Mouse (Mus musculus) cerebellum, adult 8-10 months (tissue): ENCODE measurements around the gene Smc3.
A peak's percentile ranks its signal among the peaks of the same experiment; 100 is the strongest.

Experiments used
- DNase-seq: peaks from one replicate; pipeline ENCODE4 v3.0.0; 2022

Gene Smc3

DNA sequence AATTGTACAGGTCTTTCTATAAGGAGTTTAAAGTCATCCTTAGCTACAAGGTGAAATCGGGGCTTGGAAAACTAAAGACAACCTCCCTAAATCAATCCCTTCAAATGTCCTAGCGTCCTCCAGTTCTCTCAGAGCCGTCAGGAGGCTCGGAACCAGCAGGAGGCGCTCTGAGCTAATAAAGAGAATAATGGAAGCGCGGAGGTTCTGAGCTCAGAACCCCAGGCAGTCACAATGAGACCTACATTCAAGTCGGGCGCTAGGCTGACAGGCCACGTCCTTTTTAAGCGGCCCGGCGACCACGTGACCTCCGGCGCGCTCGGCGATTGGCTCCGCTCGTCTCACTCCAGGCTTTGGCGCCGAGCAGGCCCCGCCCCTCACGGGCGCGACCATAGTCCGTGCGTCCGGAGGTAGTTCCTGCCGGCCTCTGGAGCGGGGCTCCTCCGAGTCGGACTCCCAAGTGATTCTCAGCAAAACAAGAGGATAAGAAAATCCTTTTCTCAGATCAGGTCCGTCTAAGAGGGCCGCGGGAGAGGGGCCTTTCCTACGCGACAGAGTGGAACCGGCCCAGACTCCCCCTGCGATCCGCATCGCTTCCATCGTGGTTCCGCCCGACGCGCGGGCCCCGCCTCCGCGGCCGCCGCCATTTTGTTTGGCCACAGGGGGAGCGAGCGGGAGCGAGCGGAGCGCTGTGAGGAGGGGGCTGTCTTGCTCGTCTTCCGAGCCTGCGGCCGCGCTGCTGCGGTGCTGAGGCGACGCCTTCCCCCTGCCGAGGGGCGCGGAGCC lies at the start of gene Smc3:
Gene Smc3 (plus strand): TSS at position 642 of the 783 bp plus-strand sequence.
- peak; percentile 99 for DNase-seq

DNA sequence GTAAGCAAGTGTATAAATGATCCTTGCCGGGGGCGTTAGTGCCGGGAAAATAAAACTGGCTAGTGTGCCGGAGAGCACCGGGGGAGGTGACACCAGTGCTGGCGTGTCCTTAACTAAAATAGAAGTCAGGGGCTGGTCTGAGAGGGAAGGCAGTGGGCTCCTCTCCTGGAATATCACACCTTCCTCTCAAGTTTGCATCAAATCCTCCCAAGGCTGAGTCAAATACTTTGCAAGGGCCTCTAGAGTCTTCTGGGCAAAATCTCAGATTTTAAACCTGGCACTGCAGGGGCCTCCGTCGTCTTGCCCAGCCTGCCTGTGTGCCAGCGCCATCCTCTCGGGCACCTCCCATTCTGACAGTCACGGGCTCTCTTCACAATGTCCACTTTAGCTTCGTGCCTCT lies 49.2 kb upstream of the Smc3 start:
- DNase-seq, result no peak

DNA sequence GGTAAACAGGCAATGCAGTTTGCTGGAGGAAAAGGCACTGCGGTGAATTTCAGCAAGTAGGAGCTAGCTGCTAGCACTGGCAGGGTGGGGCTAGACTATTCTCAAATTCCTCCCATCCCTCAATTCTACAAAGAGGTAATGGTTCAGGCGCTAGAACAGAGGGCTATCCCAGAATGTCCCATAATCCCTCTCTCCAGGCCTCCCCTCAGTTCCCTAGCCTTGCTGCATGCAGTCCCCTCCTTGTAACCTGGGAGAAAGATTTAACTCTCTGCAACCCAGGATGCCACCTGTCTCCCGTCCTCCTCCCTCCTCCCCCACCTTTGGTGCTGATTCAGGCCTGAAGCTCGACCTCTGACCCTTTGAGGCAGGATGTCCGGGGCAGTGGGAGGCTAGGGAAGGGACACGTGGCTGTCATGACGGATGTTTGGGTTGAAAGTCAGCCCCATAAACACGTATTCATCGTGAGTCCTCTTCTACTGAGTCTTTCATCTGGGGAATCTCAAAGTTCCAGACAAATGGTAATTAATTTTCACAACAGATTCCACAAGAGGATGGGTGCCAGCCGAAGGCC lies 47.9 kb upstream of the Smc3 start:
- DNase-seq, result no peak

DNA sequence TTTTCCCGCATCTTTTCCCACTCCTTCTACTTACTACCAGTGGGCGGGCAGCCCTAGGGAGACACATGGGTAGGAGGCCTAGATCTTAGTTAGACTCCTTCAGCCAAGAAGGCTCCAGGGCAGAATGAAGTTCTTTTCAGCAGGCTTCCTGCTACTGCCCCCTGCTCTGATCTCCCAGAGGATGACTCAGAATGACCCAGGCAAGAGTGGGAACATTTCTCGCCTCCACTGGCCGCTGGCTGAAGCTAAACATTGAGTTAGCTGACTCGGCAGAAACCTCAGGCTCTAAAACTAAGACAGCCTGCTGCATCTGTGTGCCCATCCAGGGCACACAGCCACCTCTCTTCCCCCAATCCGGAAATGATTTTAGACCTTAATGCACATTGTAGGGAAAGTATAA lies 47.4 kb upstream of the Smc3 start:
- no peak for DNase-seq

DNA sequence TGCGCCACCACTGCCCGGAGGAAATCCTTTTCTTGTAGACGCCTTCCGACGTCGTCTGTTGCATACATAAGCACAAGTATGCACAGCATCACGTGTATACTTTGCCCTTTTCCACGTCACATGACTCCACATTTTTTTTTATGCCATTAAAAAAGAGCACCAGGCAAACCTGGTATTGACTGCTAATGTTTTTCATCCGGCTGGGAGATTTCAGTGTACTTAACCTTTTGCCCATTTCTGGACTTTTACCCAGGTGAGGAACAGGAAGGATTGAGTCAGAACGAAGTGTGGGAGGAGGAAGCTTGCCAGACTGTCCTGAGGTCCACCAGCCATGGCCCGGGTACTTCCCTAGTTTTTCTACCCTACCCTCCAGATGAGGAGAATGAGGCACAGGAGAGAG lies 45.8 kb upstream of the Smc3 start:
- DNase-seq, result no peak

DNA sequence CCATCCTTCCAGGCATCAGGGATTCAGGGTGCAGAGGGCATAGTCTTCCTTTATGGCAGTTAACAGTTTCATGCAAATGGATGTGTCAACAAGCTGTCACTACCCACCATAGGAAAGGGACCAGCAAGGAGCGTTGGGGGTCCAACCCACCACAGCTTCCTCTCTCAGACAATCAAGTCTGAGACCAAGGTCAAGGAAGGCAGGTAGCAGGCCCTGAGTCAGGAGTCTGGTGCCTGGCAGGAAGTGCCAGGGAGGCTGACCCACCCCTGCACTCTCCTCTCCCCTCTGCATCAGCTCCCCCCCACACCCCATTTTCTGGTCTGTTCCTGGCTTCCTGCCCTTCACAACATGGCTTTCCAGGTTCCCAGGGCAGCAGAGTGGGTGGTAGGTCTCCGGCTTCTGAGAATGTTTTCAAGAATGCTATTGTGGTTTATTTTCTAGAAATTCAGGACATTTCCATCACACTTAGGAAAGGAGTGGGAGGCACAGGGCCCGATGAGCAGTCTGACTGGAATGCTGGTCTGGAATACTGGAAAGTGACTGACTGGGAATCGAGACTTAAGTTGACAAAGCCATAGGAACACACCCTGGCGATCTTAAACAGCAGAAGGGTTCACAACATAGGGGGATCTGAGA lies 45.1 kb upstream of the Smc3 start:
- DNase-seq, result no peak

DNA sequence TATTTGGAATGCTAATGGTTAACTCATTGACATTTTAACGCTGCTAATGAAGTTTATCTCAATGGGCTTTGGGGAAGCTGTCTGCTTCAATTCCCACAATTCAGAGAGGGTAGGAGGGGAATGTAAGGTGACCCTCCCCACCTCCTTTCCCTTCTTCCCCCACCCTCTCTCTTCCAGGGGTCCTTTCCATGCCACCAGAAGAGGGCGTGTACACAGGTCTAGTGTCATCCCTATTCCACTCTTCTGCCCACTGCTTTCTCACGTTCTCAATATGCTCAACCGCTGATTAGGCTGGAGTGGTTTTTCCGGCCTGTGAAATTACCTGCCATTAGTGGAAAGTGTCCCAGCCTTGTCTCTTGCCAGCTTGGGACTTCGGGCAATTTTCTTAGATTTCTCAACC lies 43.4 kb upstream of the Smc3 start:
- no peak for DNase-seq

DNA sequence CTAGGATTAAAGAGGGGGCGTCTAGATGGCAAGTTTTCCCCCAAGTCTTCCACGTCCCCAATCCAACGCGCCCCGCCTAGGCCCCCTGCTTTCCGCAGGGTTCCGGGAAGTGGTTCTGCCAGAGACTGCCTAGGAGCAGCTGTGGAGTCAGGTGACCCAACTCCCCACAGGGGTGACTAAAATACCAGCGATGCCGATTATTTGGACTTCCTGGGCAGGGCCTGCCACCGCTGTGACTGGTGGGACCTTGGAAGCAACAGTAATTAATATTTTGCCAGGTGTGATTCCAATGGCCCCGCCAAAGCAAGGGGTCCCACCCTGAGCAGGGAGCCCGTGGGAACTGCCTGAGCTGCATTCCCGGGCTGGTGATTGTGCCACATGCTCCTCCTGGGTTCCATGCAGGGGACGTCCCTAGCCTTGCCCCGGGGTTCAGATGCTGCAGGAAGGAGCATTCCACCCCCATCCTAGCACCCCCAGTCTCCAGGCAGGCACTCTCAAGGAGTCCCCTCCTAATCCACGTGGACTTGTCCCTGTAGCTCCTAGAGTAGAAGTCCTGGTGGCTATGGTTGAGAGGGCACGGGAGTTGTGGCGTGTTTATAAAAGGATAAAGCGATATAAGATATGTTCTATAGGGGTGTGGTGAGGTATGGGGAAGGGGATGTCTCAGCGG lies 42.8 kb upstream of the Smc3 start:
- DNase-seq, result no peak

DNA sequence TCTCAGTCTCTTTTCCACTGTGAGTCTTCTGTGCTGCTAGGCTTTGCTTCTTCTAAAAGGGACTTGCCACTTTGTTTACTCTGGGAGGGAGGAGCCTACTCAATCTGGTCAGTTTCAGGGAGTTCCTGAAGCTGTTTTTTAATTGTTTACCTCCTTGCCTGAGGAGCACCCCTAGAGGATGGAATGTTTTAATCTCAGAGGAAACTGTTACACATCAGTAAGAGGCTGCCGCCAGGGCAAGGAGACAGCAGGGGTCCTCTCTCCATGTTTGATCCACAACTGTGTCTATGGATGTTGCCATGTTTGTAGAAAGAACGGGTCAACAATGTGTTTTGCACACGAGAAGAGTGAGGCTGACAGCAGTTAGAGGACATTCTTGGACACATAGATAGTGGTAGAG lies 39.8 kb upstream of the Smc3 start:
- DNase-seq, result no peak

DNA sequence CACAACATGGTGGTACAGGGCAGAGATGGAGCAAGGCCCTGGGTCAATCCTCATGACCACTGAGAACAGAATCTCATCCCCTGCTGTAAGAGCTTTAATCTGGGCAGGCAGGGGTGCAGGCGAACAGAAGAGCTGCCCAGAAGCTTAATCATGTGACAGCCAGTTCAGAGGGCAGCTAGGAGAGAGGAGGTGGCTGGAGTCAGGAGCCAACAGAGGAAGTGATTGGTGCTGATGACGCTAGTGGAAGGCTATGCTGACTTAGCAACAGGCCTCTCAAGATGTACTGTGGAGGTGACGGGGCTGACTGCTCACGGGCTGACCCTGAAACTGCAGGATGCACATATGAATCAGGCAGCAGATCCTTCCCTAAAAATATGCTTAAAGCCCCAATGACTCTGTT lies 36.0 kb upstream of the Smc3 start:
- DNase-seq, result no peak

DNA sequence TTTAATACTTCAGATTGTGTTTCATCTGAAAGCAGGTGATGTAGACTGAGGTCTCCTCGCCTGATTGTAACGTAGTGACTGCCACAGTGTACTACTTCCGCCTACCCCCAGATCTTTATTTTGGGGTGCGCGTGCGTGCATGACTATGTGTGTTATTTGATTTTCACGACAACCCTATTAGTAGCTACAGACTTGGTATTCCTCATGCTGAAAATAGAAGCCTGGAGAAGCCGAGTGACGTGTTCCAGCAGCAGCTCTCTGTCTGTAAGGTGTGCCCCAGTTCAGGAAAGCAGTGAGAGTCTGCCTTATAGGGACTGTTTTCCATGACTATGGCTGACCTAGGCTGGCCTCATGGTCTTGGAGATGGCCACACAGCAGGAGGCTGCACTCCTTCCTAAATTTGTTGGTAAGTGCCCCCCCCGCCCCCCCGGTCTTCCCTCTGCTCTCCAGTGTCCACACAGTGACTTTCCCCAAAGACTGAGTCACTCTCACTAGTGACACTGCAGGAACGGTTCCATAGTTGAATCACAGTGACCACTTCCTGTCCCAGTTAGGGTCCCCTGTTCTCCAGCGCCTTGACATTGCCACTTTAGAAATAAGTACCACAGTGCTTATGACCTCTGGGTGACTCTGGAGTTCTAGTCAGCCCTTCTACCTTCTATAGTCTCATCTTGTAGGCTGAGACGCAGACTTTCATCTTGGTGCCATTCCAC lies 34.5 kb upstream of the Smc3 start:
- no peak for DNase-seq

DNA sequence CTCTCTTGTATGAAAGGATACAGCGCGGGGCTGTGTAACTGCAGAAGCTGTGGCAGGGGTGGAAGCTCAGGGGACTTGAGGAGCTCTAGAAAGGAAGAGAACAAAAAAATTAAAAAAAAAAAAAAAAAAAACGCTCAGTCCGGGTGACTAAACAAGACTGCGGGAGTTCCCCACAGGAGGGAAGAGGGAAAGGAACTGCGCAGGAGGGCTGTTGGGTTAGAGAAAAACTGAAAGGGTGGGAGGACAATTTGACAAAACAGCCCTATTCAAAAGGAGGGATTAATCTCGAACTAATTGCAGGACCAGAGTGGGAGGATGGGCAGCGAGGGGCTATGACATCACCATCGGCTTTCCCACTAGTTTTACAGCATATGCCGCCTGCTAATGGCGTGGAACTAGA lies 32.3 kb upstream of the Smc3 start:
- DNase-seq, result no peak

DNA sequence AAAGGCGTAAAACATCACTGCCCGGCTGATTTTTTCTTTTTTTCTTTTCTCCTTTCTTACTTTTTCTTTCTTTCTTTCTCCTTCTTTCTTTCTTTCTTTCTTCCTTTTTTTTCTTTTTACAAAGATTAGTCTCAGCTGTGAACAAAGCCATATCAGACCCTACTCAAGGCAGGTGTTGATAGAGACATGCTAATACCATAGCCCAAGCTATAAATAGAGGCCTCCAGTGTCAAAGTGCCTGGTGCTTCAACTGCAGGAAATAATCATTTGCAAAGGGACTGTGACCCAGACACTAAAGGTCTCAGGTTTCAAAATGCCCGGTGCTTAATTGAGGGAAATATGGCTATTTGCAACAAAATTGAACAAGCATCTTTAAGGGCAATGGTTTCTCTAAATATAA lies 31.6 kb upstream of the Smc3 start:
- DNase-seq, result no peak

DNA sequence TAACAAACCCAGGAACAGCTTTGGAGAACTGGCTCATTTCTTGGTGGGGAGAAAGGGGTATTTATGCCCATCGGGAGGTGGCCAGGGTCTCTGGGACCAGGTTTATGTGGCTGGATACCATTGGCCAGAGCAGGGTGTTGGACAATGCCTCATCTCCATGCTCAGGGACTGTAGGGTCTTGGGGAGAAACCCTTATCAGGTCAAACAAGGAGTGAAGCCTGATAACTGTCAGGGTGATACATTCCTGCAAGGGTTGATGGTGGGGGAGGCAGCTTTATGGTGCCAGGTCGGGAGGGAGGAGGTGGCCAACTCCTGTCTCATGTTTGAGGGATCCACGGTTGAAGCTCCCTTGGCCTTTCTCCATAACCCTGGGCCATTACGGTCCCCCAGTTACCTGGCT lies 29.1 kb upstream of the Smc3 start:
- DNase-seq, result no peak

DNA sequence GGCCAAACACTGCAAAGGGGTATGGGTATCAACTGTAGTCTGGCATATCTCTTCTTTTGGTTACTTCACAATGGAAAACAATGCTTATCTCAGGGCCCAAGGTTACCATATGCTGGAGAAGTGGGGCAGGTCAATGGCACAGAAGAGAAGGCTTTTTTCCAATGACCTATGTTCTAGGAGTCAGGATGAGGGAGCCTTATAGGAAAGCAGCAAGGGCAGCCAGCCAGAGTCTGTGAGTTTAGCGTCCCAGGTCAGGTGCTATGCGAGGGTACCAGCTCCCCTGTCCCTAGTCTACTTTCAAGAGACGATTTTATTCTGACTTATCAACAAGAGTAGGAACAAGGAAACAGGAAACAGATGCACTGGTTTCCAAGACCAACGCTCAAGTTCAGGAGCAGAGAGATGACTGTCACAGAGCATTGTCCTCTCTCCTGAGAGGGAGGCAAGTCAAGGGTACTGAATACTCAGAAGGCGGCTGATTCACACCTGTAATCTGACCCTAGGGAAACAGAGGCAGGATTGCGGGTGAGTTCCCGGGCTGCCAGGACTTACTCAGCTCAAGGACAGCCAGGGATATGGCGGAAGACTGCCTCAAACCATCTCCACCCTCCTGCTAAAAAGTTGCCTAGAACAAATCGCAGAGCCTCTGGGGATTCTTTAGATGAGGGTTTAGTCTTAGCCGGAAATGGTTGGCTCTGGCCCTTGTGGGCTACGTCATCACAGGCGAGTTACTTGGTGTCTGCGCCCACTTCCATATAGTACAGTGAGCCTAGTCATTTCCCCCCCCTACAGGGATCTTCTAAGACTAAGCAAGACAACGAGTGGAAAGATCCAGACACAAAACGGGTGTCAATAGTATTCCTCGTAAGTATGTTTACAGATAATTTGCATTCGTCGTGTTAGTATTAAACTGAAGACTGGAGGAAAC lies 28.4 kb upstream of the Smc3 start:
- no peak for DNase-seq

DNA sequence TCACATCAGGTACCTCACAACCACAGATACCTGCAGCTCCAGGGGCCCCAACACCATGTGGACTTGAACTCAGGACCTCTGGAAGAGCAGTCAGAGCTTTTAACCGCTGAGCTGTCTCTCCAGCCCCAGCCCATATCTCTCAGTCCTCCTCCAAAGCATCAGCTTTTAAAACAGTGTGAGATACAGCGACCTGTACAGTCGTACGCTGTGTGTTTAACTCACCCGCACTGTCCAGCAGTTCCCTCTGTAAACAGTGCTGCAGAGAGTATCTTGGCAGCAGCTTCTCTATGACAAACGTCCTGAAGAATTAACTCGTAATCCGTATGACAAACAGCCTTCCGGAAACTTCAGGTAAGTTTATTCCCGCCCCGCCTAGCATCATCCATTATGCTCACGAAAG lies 27.6 kb upstream of the Smc3 start:
- no peak for DNase-seq

DNA sequence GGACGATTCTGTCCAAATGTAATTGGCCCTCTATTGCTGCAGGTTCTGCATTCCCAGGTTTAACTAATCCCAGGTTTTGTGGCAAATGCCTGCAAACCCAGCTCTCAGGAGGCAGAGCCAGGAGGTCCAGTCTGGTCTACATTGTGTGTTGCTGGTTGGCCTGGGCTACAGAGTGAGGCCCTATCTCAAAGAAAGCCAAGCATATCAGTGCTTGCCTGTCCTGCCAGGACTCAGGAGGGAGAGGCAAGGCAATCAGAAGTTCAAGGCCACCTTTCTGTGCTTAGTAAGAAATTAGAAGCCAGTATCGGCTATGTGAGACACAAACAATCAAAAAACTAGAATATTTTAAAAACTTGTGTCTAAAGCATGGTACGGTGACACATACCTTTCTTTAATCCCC lies 27.0 kb upstream of the Smc3 start:
- no peak for DNase-seq

DNA sequence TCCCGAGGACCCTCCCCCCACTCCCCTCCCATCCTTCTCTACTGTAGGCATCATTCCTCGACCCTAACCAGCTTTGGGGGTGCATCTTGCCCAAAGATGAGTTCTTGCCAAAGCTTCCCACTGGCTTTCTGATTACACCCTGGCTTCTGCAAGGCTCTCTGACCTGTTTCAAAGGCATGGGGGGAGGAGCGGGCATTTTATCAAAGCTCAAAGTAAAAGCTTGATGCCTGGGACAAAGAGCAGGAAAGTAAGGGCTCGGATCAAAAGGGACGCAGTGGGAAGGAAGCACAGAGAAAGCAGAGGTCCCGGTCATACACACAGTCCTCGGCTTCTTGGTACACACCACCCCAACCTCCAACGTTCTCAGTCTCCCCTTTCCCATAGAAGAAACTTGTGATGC lies 26.1 kb upstream of the Smc3 start:
- DNase-seq, result no peak

DNA sequence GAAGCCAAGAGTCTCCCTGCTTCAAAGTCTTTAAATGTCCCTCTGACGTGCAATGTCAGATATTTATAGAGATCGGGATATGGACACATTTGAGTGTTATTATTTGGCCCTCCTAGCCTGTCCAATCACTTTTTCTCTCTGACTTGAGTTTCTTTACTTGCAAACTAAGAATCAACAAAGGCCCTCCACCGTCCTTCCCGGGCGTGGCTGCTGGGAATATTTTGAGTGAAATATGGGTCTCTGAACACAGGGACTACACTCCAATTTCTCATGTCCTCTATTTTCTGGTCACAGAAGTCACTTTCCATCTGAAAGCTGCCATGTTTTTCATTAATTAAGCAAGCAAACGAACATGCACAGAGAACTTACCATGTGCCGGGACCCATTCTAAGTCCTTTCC lies 25.7 kb upstream of the Smc3 start:
- no peak for DNase-seq

DNA sequence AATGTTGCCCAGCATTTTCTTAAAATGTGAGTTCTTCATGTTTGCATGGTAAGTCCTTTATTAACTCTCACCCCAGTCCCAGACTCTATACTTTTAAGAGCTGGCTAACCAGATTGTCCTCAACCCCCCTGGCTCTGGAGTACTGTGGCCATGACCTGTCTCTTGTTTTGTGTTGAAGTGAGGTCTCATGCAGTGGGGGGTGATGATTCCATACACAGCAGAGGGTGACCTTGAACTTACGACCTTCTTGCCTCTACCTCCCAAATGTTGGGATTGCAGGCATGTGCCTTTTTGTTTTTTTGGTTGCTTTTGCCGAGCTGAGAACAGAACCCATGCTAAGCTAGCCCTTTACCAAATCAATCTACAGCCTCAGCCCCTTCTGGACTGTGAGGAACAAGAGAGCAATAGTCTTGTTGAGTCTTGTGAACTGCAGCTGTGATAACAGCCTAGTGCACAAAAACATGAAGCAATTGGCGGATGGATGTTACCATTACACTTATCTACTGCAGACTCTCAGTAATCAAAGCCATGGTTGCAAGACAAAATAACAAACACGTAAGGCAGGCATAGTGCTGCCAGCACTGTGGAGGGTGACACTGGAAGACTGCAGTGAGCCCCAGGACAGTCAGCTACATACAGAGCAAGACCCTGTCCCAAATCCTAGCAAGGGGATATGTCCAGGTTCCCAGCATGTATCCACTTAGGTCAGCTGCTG lies 24.7 kb upstream of the Smc3 start:
- DNase-seq, result no peak

DNA sequence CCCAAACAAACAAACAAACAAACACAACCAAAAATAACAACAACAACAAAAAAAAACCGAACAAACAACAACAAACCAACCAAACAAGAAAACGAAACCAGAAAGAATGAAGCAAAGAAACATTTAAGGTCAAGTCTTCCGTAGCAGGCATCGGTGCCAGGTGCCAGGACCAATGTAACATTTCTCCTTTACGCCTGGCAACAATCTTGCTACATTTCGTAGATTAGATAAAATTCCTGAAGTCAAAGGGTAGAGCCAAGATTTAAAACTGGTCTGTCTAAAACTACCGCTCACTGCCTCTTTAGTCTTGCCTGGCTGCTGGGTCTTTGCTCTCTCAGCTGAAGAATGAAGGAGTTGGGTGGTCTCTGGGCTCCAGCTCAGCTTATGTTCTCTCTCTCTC lies 24.1 kb upstream of the Smc3 start:
- DNase-seq, result no peak
